Mouse (Mus musculus) erythroblast, embryonic 14.5 days (primary cell): ENCODE results near the gene Eif5a.

Source experiments
- GATA1 ChIP-seq: IDR thresholded peaks from 2 replicates; pipeline ENCODE4 v1.6.1; 2012; ENCODE audit warnings: low read length, inconsistent platforms, mixed read lengths
- TAL1 ChIP-seq: IDR thresholded peaks from 3 replicates; pipeline ENCODE4 v1.6.1; 2012; ENCODE audit warnings: low read length, inconsistent platforms, mixed read lengths

- no peak for TF ChIP-seq TAL1
- TF ChIP-seq GATA1 = no peak
Observed at GRCm38 (mm10) chr11:69935137-69935879, 13.6 kb upstream of the Eif5a start, which contains the start of gene Ybx2.
